Mouse (Mus musculus) ES-CJ7 (cell line): ENCODE data around the gene Elfn1.

Experiments
- DNase-seq: peaks from one replicate; pipeline ENCODE4 v3.0.0; 2011; ENCODE audit warnings: low read depth, low spot score

Elfn1 gene

DNA sequence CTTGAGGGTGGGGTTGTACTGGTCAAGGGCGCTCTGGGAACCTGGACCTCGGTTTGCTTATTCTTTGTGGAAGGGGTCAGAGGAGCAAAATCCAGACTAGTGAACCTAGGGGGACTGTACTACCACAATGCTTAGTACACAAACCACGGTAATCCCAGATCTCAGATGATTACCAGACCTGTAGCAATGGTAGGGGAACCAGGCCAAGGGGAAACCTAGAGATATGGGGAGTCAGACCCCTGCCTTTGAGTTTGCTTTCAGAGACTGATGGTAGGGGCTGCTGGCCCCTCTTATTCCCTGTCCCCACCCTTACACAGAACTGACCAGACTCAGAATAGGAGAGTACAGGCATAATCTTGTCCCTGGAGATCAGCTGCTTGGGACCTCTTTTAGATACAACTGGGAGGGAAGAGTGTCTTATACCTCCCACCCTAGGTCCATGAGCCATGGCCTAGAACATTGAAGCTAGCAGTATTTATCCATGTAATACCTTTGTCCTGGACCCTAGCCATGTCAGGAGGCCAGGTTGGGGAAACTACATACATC, 3.1 kb downstream of the Elfn1 start:
- DNase-seq: no peak

GRCm38 (mm10) chr5:139911506-139911905, 3.8 kb downstream of the Elfn1 start:
- DNase-seq: no peak

DNA sequence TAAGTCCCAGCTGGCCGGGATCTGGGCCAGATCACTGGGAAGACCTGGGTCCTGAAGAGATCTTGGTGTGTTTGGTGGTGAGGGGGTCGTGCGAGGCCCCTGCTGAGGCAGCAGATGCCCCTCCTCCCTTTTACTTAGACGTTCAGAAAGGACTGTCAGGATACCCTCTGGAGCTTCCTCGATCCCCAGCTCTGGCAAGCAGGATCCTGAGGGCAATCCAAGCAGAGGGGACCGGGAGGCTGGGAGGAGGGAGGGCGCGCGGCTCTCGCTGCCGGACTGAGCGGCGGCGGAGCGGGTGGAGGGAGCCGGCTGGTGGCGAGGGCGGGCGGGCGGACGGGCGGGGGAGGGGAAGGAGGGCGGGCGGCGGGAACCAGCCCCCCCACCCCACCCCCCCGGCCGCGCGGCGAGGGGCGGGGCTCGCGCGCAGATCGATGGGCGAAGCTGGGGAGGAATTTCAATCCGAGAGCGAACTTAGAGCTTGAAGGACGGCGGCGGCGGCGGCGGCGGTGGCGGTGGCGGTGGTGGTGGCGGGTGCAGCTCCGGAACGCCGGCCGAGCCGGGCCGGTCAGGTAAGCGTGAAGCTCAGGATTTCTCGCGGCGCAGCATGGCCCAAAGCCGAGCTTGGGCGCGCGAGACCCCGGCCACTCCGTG, 4.5 kb downstream of the Elfn1 start:
- DNase-seq: peak; percentile 48

DNA sequence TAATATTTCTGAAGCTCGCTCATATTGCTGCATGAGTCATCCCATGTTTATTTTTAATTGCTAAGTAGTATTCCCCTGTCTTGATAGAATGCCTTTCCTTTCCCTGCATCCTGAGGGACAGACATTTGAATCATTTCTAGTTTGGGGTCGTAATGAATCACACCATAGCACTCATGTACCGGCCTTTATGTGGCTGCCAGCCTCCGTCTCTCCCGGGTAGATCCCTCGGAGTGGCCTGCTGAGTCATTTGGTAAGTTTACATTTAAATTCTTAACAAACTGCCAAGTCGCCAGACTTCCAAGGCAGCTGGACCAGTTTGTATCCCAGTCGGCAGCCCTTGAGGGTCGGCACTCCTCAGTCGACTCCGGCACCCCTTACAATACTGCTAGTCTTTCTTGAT, 13.9 kb downstream of the Elfn1 start:
- no peak for DNase-seq

GRCm38 (mm10) chr5:139923867-139924266, 16.1 kb downstream of the Elfn1 start:
- no peak for DNase-seq

GRCm38 (mm10) chr5:139930102-139930501, 22.4 kb downstream of the Elfn1 start:
- DNase-seq: no peak

DNA sequence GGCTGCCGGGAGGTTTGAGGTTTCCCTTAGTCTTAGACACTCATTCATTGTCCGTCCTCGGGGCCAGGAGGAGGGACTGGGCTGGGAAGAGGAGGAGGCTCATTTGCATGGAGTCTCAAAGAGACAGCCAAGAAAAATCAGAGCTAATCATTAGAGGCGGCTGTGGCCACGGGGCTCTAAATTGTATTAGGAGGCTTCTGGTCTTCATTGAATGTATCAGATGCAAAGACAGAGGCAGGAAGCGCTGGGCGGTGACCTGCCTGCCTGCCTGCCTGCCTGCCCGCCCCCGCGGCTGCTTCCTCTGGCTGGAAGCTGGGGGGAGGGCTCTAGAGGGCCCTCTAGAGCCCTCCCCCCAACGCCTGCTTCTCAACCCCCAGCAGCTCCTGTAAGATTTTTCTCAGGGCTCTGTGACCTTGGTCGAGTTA, 23.2 kb downstream of the Elfn1 start:
- peak; percentile 58 for DNase-seq

- DNase-seq: peak; percentile 39
These were observed 24.3 kb downstream of the Elfn1 start for GRCm38 (mm10) chr5:139931947-139932540.

GRCm38 (mm10) chr5:139932595-139933271, 25.0 kb downstream of the Elfn1 start:
- DNase-seq: peak; percentile 94

GRCm38 (mm10) chr5:139933476-139933875, 25.7 kb downstream of the Elfn1 start:
- DNase-seq: peak; percentile 71

GRCm38 (mm10) chr5:139936431-139936830, 28.7 kb downstream of the Elfn1 start:
- DNase-seq: no peak

DNA sequence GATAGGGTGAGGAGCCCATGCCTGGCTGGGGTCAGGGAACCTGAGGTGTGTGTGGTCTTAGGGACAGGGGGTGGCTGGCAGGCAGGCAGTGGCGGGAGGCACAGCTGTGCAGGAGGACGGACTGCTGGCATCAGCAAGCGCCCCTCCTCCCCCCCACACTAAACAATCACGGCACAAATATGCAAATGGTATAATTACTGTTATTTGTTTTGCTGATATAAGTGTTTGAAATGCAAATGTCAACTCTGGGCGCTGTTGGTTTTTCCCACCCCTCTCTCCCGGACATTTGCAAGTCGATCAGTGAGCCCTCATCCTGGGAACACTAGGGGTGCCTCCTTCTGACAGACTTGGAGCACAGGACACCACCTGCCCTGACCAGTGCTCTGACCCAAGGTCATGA, 37.0 kb downstream of the Elfn1 start:
- peak; percentile 91 for DNase-seq

- no peak for DNase-seq
These were observed 38.1 kb downstream of the Elfn1 start for GRCm38 (mm10) chr5:139945715-139946364.

- peak; percentile 62 for DNase-seq
These were observed 39.7 kb downstream of the Elfn1 start for GRCm38 (mm10) chr5:139947446-139947845.

DNA sequence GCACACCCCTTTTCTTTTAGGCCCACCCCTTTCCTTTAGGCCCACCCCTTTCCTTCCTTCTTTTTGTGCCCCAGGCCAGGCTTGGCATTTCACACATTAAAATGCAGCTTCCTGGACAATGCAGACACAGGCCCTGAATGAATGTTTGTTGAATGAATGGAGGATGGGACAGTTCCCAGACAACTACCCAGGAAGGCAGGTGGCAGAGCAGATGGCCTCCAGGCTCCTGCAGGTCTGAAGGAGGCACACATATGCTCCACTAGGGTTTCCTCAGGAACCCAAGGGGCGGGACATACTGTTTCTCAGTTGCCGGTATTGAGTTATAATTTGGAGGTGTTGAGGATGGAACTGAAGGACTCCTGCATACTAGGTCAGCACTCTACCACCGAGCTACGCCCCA, 40.8 kb downstream of the Elfn1 start:
- no peak for DNase-seq

GRCm38 (mm10) chr5:139949363-139949762, 41.6 kb downstream of the Elfn1 start:
- no peak for DNase-seq

GRCm38 (mm10) chr5:139949975-139950578, 42.3 kb downstream of the Elfn1 start:
- no peak for DNase-seq

- peak; percentile 41 for DNase-seq
These were observed 49.1 kb downstream of the Elfn1 start for GRCm38 (mm10) chr5:139956859-139957258.

GRCm38 (mm10) chr5:139959741-139960140, 52.0 kb downstream of the Elfn1 start:
- DNase-seq: no peak

DNA sequence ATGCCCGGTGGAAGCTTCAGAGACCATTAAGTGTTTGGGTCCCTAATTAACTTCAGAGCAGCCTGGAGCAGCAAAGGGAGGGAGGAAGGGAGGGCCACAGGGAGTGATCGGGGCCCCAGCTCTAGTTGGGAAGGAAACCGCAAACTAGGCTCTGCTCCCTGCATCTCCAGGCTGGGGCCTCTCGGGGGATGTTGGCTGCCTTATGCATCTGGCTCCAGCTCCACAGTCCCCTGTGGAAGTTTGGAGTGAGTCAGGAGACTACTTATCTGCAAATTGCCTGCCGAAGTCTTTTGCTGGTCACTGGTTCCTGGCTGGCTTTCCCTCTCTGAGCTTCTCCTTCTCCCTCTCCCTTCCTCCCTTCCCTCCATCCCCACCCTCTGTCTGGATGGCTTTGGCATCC, 56.6 kb downstream of the Elfn1 start:
- no peak for DNase-seq

DNA sequence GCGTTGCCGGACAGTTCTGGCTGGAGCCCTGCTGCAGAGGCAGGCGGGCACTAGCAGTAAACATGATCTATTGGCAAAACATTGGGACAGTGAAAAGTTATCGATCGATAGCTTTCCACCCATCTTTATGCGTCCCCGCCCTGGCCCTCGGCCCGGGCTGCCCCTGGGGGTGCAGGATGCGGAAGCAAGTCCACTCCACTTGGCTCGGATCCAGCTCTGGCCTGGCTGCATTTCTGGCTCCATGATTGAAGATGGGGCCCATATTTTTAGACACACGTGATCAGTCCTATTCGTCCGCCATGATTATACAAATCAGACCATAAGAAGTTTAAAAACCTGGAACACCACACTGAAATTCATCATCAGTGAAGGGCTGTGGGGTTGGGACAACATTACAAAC, 57.9 kb downstream of the Elfn1 start:
- DNase-seq: no peak
